Mouse (Mus musculus) MEL (cell line): ENCODE results near the gene Hpgd.

Experiments
- CTCF ChIP-seq, 3 experiments: IDR thresholded peaks in 2 of 3; conservative IDR thresholded peaks in 1 of 3; 2 replicates each; pipeline ENCODE4 v1.5.1; 2011 to 2012; ENCODE audit warnings: low read length in 3 of 3, low read depth in 2 of 3, mild to moderate bottlenecking in 2 of 3, improper control_type of control experiment in 1 of 3, inconsistent platforms in 1 of 3, mixed read lengths in 1 of 3, moderate library complexity in 1 of 3; ENCODE audit not compliant: control insufficient read depth in 1 of 3, insufficient read depth in 1 of 3, poor library complexity in 1 of 3, severe bottlenecking in 1 of 3
- E2F4 ChIP-seq: IDR thresholded peaks from 2 replicates; pipeline ENCODE4 v1.6.1; 2011; ENCODE audit warnings: low read depth, low read length, improper control_type of control experiment, borderline replicate concordance
- MEF2A ChIP-seq: IDR thresholded peaks from 2 replicates; pipeline ENCODE4 v1.6.1; 2014; ENCODE audit warnings: low read depth, mild to moderate bottlenecking, inconsistent platforms, low read length, improper control_type of control experiment; ENCODE audit not compliant: poor library complexity, insufficient replicate concordance, severe bottlenecking; ENCODE audit errors: extremely low read depth
- MYB ChIP-seq: IDR thresholded peaks from 2 replicates; pipeline ENCODE4 v1.6.1; 2011; ENCODE audit warnings: mild to moderate bottlenecking, low read depth, low read length, improper control_type of control experiment
- NELFE ChIP-seq: IDR thresholded peaks from 2 replicates; pipeline ENCODE4 v1.6.1; 2011; ENCODE audit warnings: low read depth, low read length, improper control_type of control experiment
- POLR2A ChIP-seq, 2 experiments: IDR thresholded peaks; 2 replicates each; pipeline ENCODE4 v1.6.1; 2011 to 2012; ENCODE audit warnings: low read length in 2 of 2, mild to moderate bottlenecking in 2 of 2, control low read depth in 1 of 2, improper control_type of control experiment in 1 of 2, low read depth in 1 of 2, moderate library complexity in 1 of 2; ENCODE audit not compliant: control insufficient read depth in 1 of 2, insufficient read depth in 1 of 2, poor library complexity in 1 of 2
- POLR2AphosphoS2 ChIP-seq: IDR thresholded peaks from 2 replicates; pipeline ENCODE4 v1.6.1; 2011; ENCODE audit warnings: low read length, improper control_type of control experiment
- TAL1 ChIP-seq: IDR thresholded peaks from 2 replicates; pipeline ENCODE4 v1.6.1; 2012; ENCODE audit warnings: mild to moderate bottlenecking, inconsistent platforms, low read length, moderate library complexity, mixed read lengths
- USF1 ChIP-seq: IDR thresholded peaks from 2 replicates; pipeline ENCODE4 v1.6.1; 2014; ENCODE audit warnings: low read depth, mild to moderate bottlenecking, inconsistent platforms, low read length, improper control_type of control experiment, moderate library complexity

- no peak for TF ChIP-seq TAL1
- no peak for TF ChIP-seq POLR2A (IDR thresholded peaks at IDR 0.05; ENCODE audit: control insufficient read depth in 1 of 2, insufficient read depth in 1 of 2, low read depth in 1 of 2, low read length in 2 of 2, poor library complexity in 1 of 2)
- TF ChIP-seq USF1 = no peak
- TF ChIP-seq POLR2AphosphoS2 = no peak
- TF ChIP-seq MEF2A = no peak
- TF ChIP-seq NELFE = no peak
- no peak for TF ChIP-seq CTCF (IDR thresholded peaks at IDR 0.05 in 2 of 3, conservative IDR thresholded peaks at IDR 0.05 in 1 of 3; ENCODE audit: control insufficient read depth in 1 of 3, insufficient read depth in 1 of 3, low read depth in 2 of 3, low read length in 3 of 3, poor library complexity in 1 of 3, severe bottlenecking in 1 of 3)
- TF ChIP-seq MYB = no peak
- TF ChIP-seq E2F4 = no peak
These were observed 21.5 kb upstream of the Hpgd start for GRCm38 (mm10) chr8:56272934-56273333.
